Mouse (Mus musculus) forebrain, postnatal 0 days (tissue): Measurements from ENCODE around the gene Aff3. TPM values are rescaled to one million over a fixed set of nuclear protein-coding genes. Genes with fewer than 3 reads are reported as not detected.

Source experiments
- ATAC-seq: fragments of 200-750 bp; cut with Nextera tagmentation; 2 replicates; pipeline ENCODE4 v1.8.0; 2017; ENCODE audit warnings: mild to moderate bottlenecking, moderate library complexity
- DNase-seq: peaks from one replicate; pipeline ENCODE4 v3.0.0-alpha.2; 2015
- H3K27ac ChIP-seq: fragments of 300-500 bp; sonication (generic); 2 replicates; pipeline ENCODE4 v1.5.1; 2014; ENCODE audit warnings: low read depth, mild to moderate bottlenecking, antibody characterized with exemption, low read length, moderate library complexity, mixed read lengths
- H3K27me3 ChIP-seq: fragments of 300-500 bp; sonication (generic); 2 replicates; pipeline ENCODE4 v1.6.1; 2014; ENCODE audit warnings: mild to moderate bottlenecking, low read length, mixed read lengths; ENCODE audit not compliant: insufficient read depth
- H3K36me3 ChIP-seq: fragments of 300-500 bp; sonication (generic); 2 replicates; pipeline ENCODE4 v1.6.1; 2014; ENCODE audit warnings: mild to moderate bottlenecking, moderate library complexity; ENCODE audit not compliant: insufficient read depth
- H3K4me1 ChIP-seq: fragments of 300-500 bp; sonication (generic); 2 replicates; pipeline ENCODE4 v1.6.1; 2014; ENCODE audit warnings: antibody characterized with exemption; ENCODE audit not compliant: insufficient read depth
- H3K4me2 ChIP-seq: fragments of 300-500 bp; sonication (generic); 2 replicates; pipeline ENCODE4 v1.6.1; 2014; ENCODE audit warnings: low read depth, mild to moderate bottlenecking, moderate library complexity
- H3K4me3 ChIP-seq: fragments of 300-500 bp; sonication (generic); 2 replicates; pipeline ENCODE4 v1.5.1; 2014; ENCODE audit warnings: low read depth, low read length, mixed read lengths
- H3K9ac ChIP-seq: fragments of 300-500 bp; sonication (generic); 2 replicates; pipeline ENCODE4 v1.6.1; 2014; ENCODE audit warnings: mild to moderate bottlenecking
- H3K9me3 ChIP-seq: fragments of 300-500 bp; sonication (generic); 2 replicates; pipeline ENCODE4 v1.6.1; 2016; ENCODE audit warnings: low read length
- CTCF ChIP-seq: sonication (generic); IDR thresholded peaks from 2 replicates; pipeline ENCODE4 v1.5.1; 2016; ENCODE audit warnings: antibody characterized with exemption, control low read depth, low read depth
- WGBS: fragments of 180-500 bp; shearing (Covaris S2); extraction: QIAGEN DNeasy Blood & Tissue Kit; methylation state at CpG from one replicate; pipeline ENCODE4 v1.1.7; 2014; 5-methylcytosine and 5-hydroxymethylcytosine counted together
- polyA plus RNA-seq: library from polyadenylated mRNA; unstranded; fragments of >200 nt; fragmentation: Nextera tagmentation; extraction: Ambion mirVana; gene quantifications from 2 replicates; pipeline ENCODE4 v1.2.1, GENCODE M21; 2015
- total RNA-seq: library from RNA; depleted of rRNA; stranded (reverse); fragments of >200 nt; gene quantifications from 2 replicates; pipeline ENCODE4 v1.2.3, GENCODE M21; 2014

Gene Aff3
- total and polyA plus RNA-seq, 2 experiments from 2014 or later: 21.8 to 102 TPM

- Histone ChIP-seq H3K36me3 (peaks cover 31% of the 10 kb centered on the region), H3K27me3 (no peaks in the 10 kb centered on the region), H3K9ac (no peak overlapping the region), H3K4me1 (no peaks in the 10 kb centered on the region), H3K4me2 (no peak overlapping the region), H3K9me3 (no peaks in the 10 kb centered on the region), H3K4me3 (no peak overlapping the region), H3K27ac (no peak overlapping the region)
- DNase-seq (no peak), ATAC-seq (no peak)
- no peak for TF ChIP-seq CTCF
- 91% methylated on average over 7 of the region's 7 CpGs for WGBS
These were observed 488.7 kb downstream of the Aff3 start for GRCm38 (mm10) chr1:38176077-38176476.

DNA sequence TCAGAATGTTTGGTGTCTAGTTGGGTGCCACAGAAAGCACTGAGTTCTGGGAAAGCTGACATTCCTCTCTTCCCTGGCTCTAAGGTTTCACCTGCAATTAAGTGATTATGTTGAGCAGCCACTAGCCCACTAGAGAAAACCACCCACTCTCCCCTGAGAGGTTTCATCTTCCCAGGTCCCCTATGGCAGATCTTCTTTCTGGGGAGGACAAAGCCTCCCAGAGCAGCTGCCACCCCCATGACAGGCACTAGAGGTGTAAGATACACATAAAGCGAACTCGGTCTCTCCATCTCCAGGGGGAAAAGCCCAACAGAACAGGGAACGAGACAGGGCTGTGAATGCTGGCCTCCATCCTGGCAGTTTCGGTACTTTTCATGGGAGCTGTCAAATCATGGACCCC is 492.9 kb downstream of the Aff3 start:
- no peak overlapping the region for H3K9ac ChIP-seq
- no peaks in the 10 kb centered on the region for H3K9me3 ChIP-seq
- H3K36me3 ChIP-seq: 0 out of 2 replicates have a peak, but pooled peaks cover 4% of the 10 kb centered on the region
- no peak for DNase-seq
- no peak overlapping the region for H3K4me3 ChIP-seq
- no peak for ATAC-seq
- no peaks in the 10 kb centered on the region for H3K4me1 ChIP-seq
- no peak overlapping the region for H3K27ac ChIP-seq
- H3K4me2 ChIP-seq: no peak overlapping the region
- 91% methylated on average over 4 of the region's 4 CpGs for WGBS
- no peak for TF ChIP-seq CTCF
- no peaks in the 10 kb centered on the region for H3K27me3 ChIP-seq

GRCm38 (mm10) chr1:38165696-38166095 is 499.1 kb downstream of the Aff3 start:
- no peak for TF ChIP-seq CTCF
- no peaks in the 10 kb centered on the region for H3K9me3 ChIP-seq
- no peaks in the 10 kb centered on the region for H3K27me3 ChIP-seq
- no peak overlapping the region for H3K27ac ChIP-seq
- no peaks in the 10 kb centered on the region for H3K36me3 ChIP-seq
- ATAC-seq (no peak), DNase-seq (peak; percentile 19)
- H3K9ac ChIP-seq: no peak overlapping the region
- 60% methylated on average over 2 of the region's 2 CpGs for WGBS
- no peak overlapping the region for H3K4me2 ChIP-seq
- H3K4me1 ChIP-seq: no peaks in the 10 kb centered on the region
- no peak overlapping the region for H3K4me3 ChIP-seq

DNA sequence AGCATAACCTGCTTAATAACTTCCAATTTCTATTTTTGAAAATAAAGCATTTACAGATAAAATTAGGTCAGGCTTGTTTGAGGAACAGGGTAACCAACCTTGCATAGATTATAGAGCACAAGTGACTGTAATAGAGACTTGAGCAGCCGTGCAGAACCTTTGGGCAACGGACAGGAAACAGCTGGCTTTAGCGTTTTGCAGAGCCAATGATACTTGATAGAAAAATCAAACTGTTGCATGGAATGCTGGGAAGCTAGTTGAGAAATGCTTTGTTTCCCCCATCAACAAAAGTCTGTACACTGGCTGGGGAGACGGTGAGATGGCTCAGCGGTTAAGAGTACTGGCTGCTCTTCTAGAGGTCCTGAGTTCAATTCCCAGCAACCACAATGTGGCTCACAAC is 514.7 kb downstream of the Aff3 start:
- H3K4me1 ChIP-seq: no peaks in the 10 kb centered on the region
- H3K9me3 ChIP-seq: no peaks in the 10 kb centered on the region
- H3K9ac ChIP-seq: no peak overlapping the region
- WGBS: 86% methylated on average over 5 of the region's 5 CpGs
- no peaks in the 10 kb centered on the region for H3K36me3 ChIP-seq
- H3K4me2 ChIP-seq: no peak overlapping the region
- no peak for TF ChIP-seq CTCF
- no peak overlapping the region for H3K4me3 ChIP-seq
- H3K27ac ChIP-seq: no peak overlapping the region
- no peak for DNase-seq
- H3K27me3 ChIP-seq: no peaks in the 10 kb centered on the region
- ATAC-seq: no peak

GRCm38 (mm10) chr1:38146008-38146407 is 518.7 kb downstream of the Aff3 start:
- DNase-seq (no peak), ATAC-seq (no peak)
- H3K27ac ChIP-seq: no peak overlapping the region
- no peaks in the 10 kb centered on the region for H3K4me1 ChIP-seq
- H3K4me3 ChIP-seq: no peak overlapping the region
- TF ChIP-seq CTCF: no peak
- H3K36me3 ChIP-seq: no peaks in the 10 kb centered on the region
- H3K4me2 ChIP-seq: no peak overlapping the region
- H3K27me3 ChIP-seq: no peaks in the 10 kb centered on the region
- no peaks in the 10 kb centered on the region for H3K9me3 ChIP-seq
- WGBS: 95% methylated on average over 4 of the region's 4 CpGs
- no peak overlapping the region for H3K9ac ChIP-seq

GRCm38 (mm10) chr1:38141371-38141770 is 523.4 kb downstream of the Aff3 start:
- TF ChIP-seq CTCF: no peak
- Histone ChIP-seq H3K27me3 (no peaks in the 10 kb centered on the region), H3K4me1 (no peaks in the 10 kb centered on the region), H3K4me2 (no peak overlapping the region), H3K4me3 (no peak overlapping the region), H3K36me3 (no peaks in the 10 kb centered on the region), H3K9ac (no peak overlapping the region), H3K27ac (no peak overlapping the region), H3K9me3 (no peaks in the 10 kb centered on the region)
- DNase-seq: no peak
- WGBS: 85% methylated on average over 1 of the region's 1 CpGs
- ATAC-seq: no peak

GRCm38 (mm10) chr1:38140911-38141310 is 523.8 kb downstream of the Aff3 start:
- Histone ChIP-seq H3K4me2 (no peak overlapping the region), H3K9ac (no peak overlapping the region), H3K9me3 (no peaks in the 10 kb centered on the region), H3K27ac (no peak overlapping the region), H3K27me3 (no peaks in the 10 kb centered on the region), H3K4me1 (no peaks in the 10 kb centered on the region), H3K4me3 (no peak overlapping the region), H3K36me3 (no peaks in the 10 kb centered on the region)
- no peak for ATAC-seq
- DNase-seq: no peak
- no peak for TF ChIP-seq CTCF
- 73% methylated on average over 2 of the region's 2 CpGs for WGBS

- WGBS: 87% methylated on average over 2 of the region's 2 CpGs
- no peak overlapping the region for H3K4me3 ChIP-seq
- no peaks in the 10 kb centered on the region for H3K27me3 ChIP-seq
- DNase-seq (no peak), ATAC-seq (no peak)
- no peak overlapping the region for H3K9ac ChIP-seq
- H3K36me3 ChIP-seq: no peaks in the 10 kb centered on the region
- no peak for TF ChIP-seq CTCF
- H3K27ac ChIP-seq: no peak overlapping the region
- no peaks in the 10 kb centered on the region for H3K4me1 ChIP-seq
- H3K9me3 ChIP-seq: no peaks in the 10 kb centered on the region
- no peak overlapping the region for H3K4me2 ChIP-seq
These were observed 525.4 kb downstream of the Aff3 start for GRCm38 (mm10) chr1:38139396-38139795.
